Mouse (Mus musculus): Measurements from ENCODE around the gene Zfp12. TPM values are rescaled to one million over a fixed set of nuclear protein-coding genes. Genes with fewer than 3 reads are reported as not detected.

The Zfp12 gene
- polyA plus RNA-seq, 1 experiment from 2014 or later, result 30.4 TPM

DNA sequence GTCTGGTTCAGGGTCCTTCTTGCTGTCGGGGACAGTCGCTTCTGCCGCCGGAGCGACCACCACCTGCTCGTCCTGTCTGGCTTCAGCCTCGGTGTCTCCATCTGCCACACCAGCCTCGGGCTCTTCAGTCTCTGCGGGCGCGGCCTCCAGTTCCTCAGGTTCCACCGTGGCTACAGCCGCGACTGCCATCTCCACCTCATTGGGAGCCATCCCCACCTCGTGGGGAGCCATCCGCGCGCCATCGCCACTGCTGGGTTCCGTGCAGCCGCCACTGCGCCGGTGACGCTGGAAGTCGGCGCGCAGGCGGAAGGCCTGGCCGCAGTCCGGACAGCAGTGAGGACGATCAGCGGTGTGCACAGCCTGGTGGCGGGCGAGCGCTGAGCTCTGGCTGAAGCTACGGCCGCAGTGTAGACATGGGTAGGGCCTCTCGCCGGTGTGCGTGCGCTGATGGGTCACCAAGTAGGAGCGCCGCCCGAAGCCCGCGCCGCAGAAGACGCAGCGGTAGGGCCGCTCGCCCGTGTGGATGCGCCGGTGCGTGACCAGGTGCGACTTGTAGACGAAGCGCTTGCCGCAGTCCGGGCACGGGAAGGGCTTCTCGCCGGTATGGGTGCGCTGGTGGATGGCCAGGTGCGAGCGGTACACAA, 19.6 kb downstream of the Zfp12 start:
- Histone ChIP-seq H3K4me3 (ENCODE audit: low read depth, low read length) (no peak overlapping the region; the same call in 1 of the 2 replicates), H3K9me3 (ENCODE audit: control insufficient read depth, low read length) (no peaks in the 10 kb centered on the region), H3K9ac (ENCODE audit: low read length) (no peak overlapping the region), H3K4me1 (replicated peaks; ENCODE audit: control insufficient read depth, insufficient read depth, low read length) (peaks cover 13% of the 10 kb centered on the region), H3K27ac (ENCODE audit: low read depth, low read length) (no peak overlapping the region), H3K36me3 (ENCODE audit: control insufficient read depth, insufficient read depth, low read length) (peaks cover 4% of the 10 kb centered on the region; the same call in 1 of the 2 replicates), H3K27me3 (ENCODE audit: control insufficient read depth, insufficient read depth, low read length) (peaks cover 63% of the 10 kb centered on the region), H3K4me2 (ENCODE audit: low read depth, low read length, severe bottlenecking) (peak overlapping the region; percentile 5; the same call in 1 of the 2 replicates)
- ATAC-seq (replicated peaks; ENCODE audit: low FRiP score) (0 out of 2 replicates have a peak, but pooled peaks have one; percentile 32), DNase-seq (ENCODE audit: low spot score) (peak; percentile 66)
- 6% methylated on average over 66 of the region's 66 CpGs for WGBS

DNA sequence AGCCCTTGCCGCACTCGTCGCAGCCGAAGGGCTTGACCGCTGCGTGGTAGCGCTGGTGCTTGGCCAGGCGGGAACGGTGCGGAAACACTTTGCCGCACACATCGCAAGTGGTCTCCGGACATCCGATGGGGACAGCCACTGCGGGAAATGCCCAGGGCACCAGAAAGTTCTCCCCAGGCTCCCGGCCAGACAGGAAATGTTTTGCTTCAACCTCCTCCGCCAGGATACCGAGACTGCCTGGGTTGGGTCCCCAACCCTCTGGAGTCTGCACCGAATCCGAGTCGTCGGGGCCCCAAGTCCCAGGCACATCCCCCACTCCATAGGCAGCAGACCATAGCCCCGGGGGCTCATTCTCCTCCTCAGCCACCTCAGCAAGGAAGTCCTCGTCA, 20.2 kb downstream of the Zfp12 start:
- Histone ChIP-seq H3K27me3 (ENCODE audit: control insufficient read depth, insufficient read depth, low read length) (peaks cover 63% of the 10 kb centered on the region), H3K9me3 (ENCODE audit: control insufficient read depth, low read length) (no peaks in the 10 kb centered on the region), H3K4me2 (ENCODE audit: low read depth, low read length, severe bottlenecking) (no peak overlapping the region), H3K4me3 (ENCODE audit: low read depth, low read length) (no peak overlapping the region), H3K9ac (ENCODE audit: low read length) (no peak overlapping the region), H3K36me3 (ENCODE audit: control insufficient read depth, insufficient read depth, low read length) (peaks cover 4% of the 10 kb centered on the region; the same call in 1 of the 2 replicates), H3K27ac (ENCODE audit: low read depth, low read length) (no peak overlapping the region), H3K4me1 (replicated peaks; ENCODE audit: control insufficient read depth, insufficient read depth, low read length) (peaks cover 13% of the 10 kb centered on the region)
- peak; percentile 56 for DNase-seq (ENCODE audit: low spot score)
- 11% methylated on average over 24 of the region's 24 CpGs for WGBS
- no peak for ATAC-seq (replicated peaks; ENCODE audit: low FRiP score)

DNA sequence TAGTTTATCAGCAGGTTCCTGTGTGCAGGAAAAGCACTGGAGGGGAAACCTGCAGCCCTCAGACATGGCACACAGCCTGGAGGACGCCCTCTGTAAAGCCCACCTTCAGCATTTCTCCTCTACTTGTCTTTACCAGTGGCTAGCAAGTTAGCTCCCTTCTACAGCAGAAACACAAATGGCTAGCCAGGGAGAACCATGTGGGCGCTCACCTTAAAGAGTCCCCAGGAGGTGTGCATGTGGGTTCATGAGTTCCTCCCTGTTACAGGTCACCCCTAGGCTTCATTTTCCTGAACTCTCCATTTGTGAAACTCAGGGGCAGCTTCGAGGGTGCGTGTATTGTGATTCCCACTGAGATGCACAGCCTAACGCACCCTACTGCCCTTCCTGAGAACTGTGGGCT, 20.8 kb downstream of the Zfp12 start:
- Histone ChIP-seq H3K4me1 (replicated peaks; ENCODE audit: control insufficient read depth, insufficient read depth, low read length) (peaks cover 13% of the 10 kb centered on the region), H3K27ac (ENCODE audit: low read depth, low read length) (no peak overlapping the region), H3K9ac (ENCODE audit: low read length) (no peak overlapping the region), H3K36me3 (ENCODE audit: control insufficient read depth, insufficient read depth, low read length) (peaks cover 4% of the 10 kb centered on the region; the same call in 1 of the 2 replicates), H3K4me2 (ENCODE audit: low read depth, low read length, severe bottlenecking) (no peak overlapping the region), H3K27me3 (ENCODE audit: control insufficient read depth, insufficient read depth, low read length) (peaks cover 63% of the 10 kb centered on the region), H3K9me3 (ENCODE audit: control insufficient read depth, low read length) (no peaks in the 10 kb centered on the region), H3K4me3 (ENCODE audit: low read depth, low read length) (no peak overlapping the region)
- no peak for ATAC-seq (replicated peaks; ENCODE audit: low FRiP score)
- DNase-seq (ENCODE audit: low spot score), result no peak
- 76% methylated on average over 5 of the region's 5 CpGs for WGBS

DNA sequence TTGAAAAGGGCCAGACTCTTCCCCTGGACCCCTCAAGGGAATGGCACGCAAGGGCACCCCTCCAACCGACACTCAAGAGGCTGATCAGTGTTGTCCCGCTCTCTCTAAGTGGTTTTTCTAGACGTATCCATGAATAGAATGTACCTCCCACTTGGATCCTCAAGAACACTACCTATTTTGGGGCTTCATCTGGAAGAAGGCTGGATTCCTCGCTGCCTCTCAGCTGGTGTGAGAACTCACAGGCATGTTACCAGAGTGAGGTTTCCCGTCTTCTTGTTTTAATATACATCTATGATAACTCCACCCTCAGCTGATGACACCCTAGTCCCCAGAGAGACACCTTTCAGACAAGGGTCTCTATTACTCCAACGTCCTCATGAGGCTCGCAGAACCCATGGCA, 26.7 kb downstream of the Zfp12 start:
- H3K36me3 ChIP-seq (ENCODE audit: control insufficient read depth, insufficient read depth, low read length), result peaks cover 3% of the 10 kb centered on the region
- H3K9me3 ChIP-seq (ENCODE audit: control insufficient read depth, low read length), result no peaks in the 10 kb centered on the region
- H3K4me3 ChIP-seq (ENCODE audit: low read depth, low read length), result no peak overlapping the region
- H3K27me3 ChIP-seq (ENCODE audit: control insufficient read depth, insufficient read depth, low read length), result peaks cover 9% of the 10 kb centered on the region
- DNase-seq (ENCODE audit: low spot score), result no peak
- no peak overlapping the region for H3K9ac ChIP-seq (ENCODE audit: low read length)
- WGBS, result 92% methylated on average over 8 of the region's 8 CpGs
- no peak overlapping the region for H3K4me2 ChIP-seq (ENCODE audit: low read depth, low read length, severe bottlenecking)
- no peaks in the 10 kb centered on the region for H3K4me1 ChIP-seq (replicated peaks; ENCODE audit: control insufficient read depth, insufficient read depth, low read length)
- no peak for ATAC-seq (replicated peaks; ENCODE audit: low FRiP score)
- H3K27ac ChIP-seq (ENCODE audit: low read depth, low read length), result no peak overlapping the region

DNA sequence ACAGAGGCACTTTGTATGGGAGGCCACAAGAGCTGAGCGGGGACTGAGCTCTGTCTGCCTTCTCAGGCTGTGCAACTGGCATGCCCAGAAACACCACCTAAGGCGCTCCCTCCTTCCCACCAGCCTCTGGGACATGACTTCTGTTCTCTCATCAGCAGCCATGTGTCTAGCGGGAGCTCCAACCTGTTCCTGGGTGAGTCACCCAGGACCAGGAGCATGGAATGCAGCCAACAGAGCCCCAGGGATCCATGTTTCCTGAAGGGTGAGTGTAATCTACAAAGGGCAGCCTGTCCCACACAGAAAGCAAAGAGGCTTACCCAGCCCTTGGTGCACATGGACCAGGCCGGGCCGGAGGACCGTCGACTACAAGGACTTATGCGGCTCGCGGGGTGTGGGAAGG, 29.7 kb downstream of the Zfp12 start:
- Histone ChIP-seq H3K4me3 (ENCODE audit: low read depth, low read length) (no peak overlapping the region), H3K27ac (ENCODE audit: low read depth, low read length) (no peak overlapping the region), H3K9me3 (ENCODE audit: control insufficient read depth, low read length) (no peaks in the 10 kb centered on the region), H3K4me1 (replicated peaks; ENCODE audit: control insufficient read depth, insufficient read depth, low read length) (peaks cover 5% of the 10 kb centered on the region), H3K27me3 (ENCODE audit: control insufficient read depth, insufficient read depth, low read length) (no peaks in the 10 kb centered on the region), H3K36me3 (ENCODE audit: control insufficient read depth, insufficient read depth, low read length) (peaks cover 3% of the 10 kb centered on the region), H3K9ac (ENCODE audit: low read length) (no peak overlapping the region), H3K4me2 (ENCODE audit: low read depth, low read length, severe bottlenecking) (no peak overlapping the region)
- WGBS, result 94% methylated on average over 10 of the region's 10 CpGs
- ATAC-seq (replicated peaks; ENCODE audit: low FRiP score), result no peak
- no peak for DNase-seq (ENCODE audit: low spot score)

DNA sequence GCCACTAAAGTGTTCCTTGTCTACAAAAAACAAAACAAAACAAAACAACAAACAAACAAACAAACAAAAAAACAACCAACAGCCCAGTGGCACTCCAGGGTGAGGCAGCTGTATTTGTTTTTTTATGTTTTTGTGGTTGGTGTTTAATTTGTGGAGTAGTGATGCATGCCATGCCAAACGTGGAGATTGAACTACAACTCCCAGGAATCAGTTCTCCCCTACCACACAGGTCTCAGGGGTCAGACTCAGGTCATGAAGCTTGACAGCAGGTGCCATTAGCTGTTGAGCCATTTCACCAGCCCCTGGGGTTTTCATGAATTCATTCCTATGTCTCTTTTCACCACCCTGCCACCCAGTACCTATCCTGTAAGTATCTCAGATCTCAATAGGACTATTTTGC, 30.4 kb downstream of the Zfp12 start:
- ATAC-seq (replicated peaks; ENCODE audit: low FRiP score) (no peak), DNase-seq (ENCODE audit: low spot score) (no peak)
- H3K4me1 ChIP-seq (replicated peaks; ENCODE audit: control insufficient read depth, insufficient read depth, low read length), result peaks cover 8% of the 10 kb centered on the region
- no peak overlapping the region for H3K27ac ChIP-seq (ENCODE audit: low read depth, low read length)
- H3K9me3 ChIP-seq (ENCODE audit: control insufficient read depth, low read length), result no peaks in the 10 kb centered on the region
- peaks cover 3% of the 10 kb centered on the region for H3K36me3 ChIP-seq (ENCODE audit: control insufficient read depth, insufficient read depth, low read length)
- H3K9ac ChIP-seq (ENCODE audit: low read length), result no peak overlapping the region
- 57% methylated on average over 1 of the region's 1 CpGs for WGBS
- H3K4me3 ChIP-seq (ENCODE audit: low read depth, low read length), result no peak overlapping the region
- H3K27me3 ChIP-seq (ENCODE audit: control insufficient read depth, insufficient read depth, low read length), result no peaks in the 10 kb centered on the region
- H3K4me2 ChIP-seq (ENCODE audit: low read depth, low read length, severe bottlenecking), result no peak overlapping the region

DNA sequence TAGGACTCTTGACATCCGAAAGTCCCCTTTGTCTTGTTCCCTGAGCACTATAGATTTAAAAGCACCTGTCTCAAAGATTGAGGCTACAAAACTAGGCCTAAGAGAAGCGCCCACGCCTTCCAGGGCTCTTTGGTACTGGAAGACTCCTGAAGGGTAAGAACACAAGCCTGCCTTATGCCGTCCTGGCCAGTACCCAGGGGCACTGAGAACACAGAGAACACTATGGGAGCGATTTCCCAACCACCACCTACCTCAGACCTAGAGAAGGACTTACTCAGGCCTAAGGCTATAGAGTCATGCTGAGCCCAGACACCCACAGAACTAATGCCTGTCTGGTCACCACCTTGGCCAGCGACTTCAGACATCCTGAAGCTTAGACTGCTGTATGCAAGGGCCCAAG, 31.8 kb downstream of the Zfp12 start:
- peaks cover 3% of the 10 kb centered on the region for H3K36me3 ChIP-seq (ENCODE audit: control insufficient read depth, insufficient read depth, low read length)
- no peak overlapping the region for H3K27ac ChIP-seq (ENCODE audit: low read depth, low read length)
- peaks cover 11% of the 10 kb centered on the region for H3K4me1 ChIP-seq (replicated peaks; ENCODE audit: control insufficient read depth, insufficient read depth, low read length)
- ATAC-seq (replicated peaks; ENCODE audit: low FRiP score), result no peak
- 86% methylated on average over 6 of the region's 6 CpGs for WGBS
- no peak overlapping the region for H3K4me3 ChIP-seq (ENCODE audit: low read depth, low read length)
- H3K4me2 ChIP-seq (ENCODE audit: low read depth, low read length, severe bottlenecking), result no peak overlapping the region
- H3K27me3 ChIP-seq (ENCODE audit: control insufficient read depth, insufficient read depth, low read length), result no peaks in the 10 kb centered on the region
- H3K9me3 ChIP-seq (ENCODE audit: control insufficient read depth, low read length), result no peaks in the 10 kb centered on the region
- H3K9ac ChIP-seq (ENCODE audit: low read length), result no peak overlapping the region
- DNase-seq (ENCODE audit: low spot score), result no peak

DNA sequence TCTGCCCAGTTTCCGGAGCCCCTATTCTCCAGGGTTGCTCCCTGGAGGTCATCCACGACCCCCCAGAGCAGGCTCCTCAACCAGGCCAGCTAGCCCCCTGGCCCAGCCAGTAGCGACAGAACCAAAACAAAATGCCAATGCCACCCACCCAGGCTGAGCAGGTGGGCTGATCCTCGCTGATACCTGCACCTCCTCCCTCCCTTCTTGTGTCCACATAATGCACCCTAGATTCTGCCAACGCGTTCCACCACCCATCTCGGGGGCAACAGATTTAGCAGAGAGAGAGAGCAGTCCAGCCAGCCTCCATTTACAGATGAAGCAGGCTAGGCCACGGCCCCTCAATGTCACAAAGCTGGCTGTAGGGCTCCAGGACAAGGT, 34.0 kb downstream of the Zfp12 start:
- peak overlapping the region; percentile 96 for H3K4me2 ChIP-seq (ENCODE audit: low read depth, low read length, severe bottlenecking)
- no peaks in the 10 kb centered on the region for H3K36me3 ChIP-seq (ENCODE audit: control insufficient read depth, insufficient read depth, low read length)
- H3K27ac ChIP-seq (ENCODE audit: low read depth, low read length), result 0 out of 2 replicates have a peak overlapping the region, but pooled peaks have one; percentile 46
- H3K27me3 ChIP-seq (ENCODE audit: control insufficient read depth, insufficient read depth, low read length), result no peaks in the 10 kb centered on the region
- H3K9ac ChIP-seq (ENCODE audit: low read length), result peak overlapping the region; percentile 97
- H3K4me1 ChIP-seq (replicated peaks; ENCODE audit: control insufficient read depth, insufficient read depth, low read length), result peaks cover 11% of the 10 kb centered on the region
- H3K4me3 ChIP-seq (ENCODE audit: low read depth, low read length), result peak overlapping the region; percentile 96
- H3K9me3 ChIP-seq (ENCODE audit: control insufficient read depth, low read length), result no peaks in the 10 kb centered on the region
- whole genome bisulfite sequencing, result 23% methylated on average over 8 of the region's 8 CpGs
- no peak for DNase-seq (ENCODE audit: low spot score)
- no peak for ATAC-seq (replicated peaks; ENCODE audit: low FRiP score)
